Mouse (Mus musculus) testis, adult 2 months (tissue): ENCODE measurements around the gene Usp46. TPM values are rescaled to one million over a fixed set of nuclear protein-coding genes. Genes with fewer than 3 reads are reported as not detected.

Source experiments
- H3K27ac ChIP-seq: fragments of 200-500 bp; 2 replicates; pipeline ENCODE4 v1.5.1; 2012; ENCODE audit warnings: low read depth, low read length; ENCODE audit not compliant: control insufficient read depth, insufficient read depth
- H3K27me3 ChIP-seq: fragments of 200-500 bp; 2 replicates; pipeline ENCODE4 v1.6.1; 2012; ENCODE audit warnings: mild to moderate bottlenecking, low read length, moderate library complexity; ENCODE audit not compliant: control insufficient read depth, insufficient read depth
- H3K36me3 ChIP-seq: fragments of 200-500 bp; 2 replicates; pipeline ENCODE4 v1.6.1; 2012; ENCODE audit warnings: mild to moderate bottlenecking, low read length; ENCODE audit not compliant: control insufficient read depth, insufficient read depth
- H3K4me1 ChIP-seq: fragments of 200-500 bp; 2 replicates; pipeline ENCODE4 v1.6.1; 2012; ENCODE audit warnings: low read length; ENCODE audit not compliant: control insufficient read depth, insufficient read depth
- H3K4me3 ChIP-seq: fragments of 200-500 bp; 2 replicates; pipeline ENCODE4 v1.5.1; 2012; ENCODE audit warnings: low read depth, mild to moderate bottlenecking, low read length, moderate library complexity, mixed read lengths; ENCODE audit not compliant: control insufficient read depth
- CTCF ChIP-seq: fragments of 200-500 bp; IDR thresholded peaks from 2 replicates; pipeline ENCODE4 v1.5.1; 2012; ENCODE audit warnings: low read depth, mild to moderate bottlenecking, inconsistent platforms, low read length, moderate library complexity; ENCODE audit not compliant: control insufficient read depth, insufficient read depth, insufficient replicate concordance
- POLR2A ChIP-seq: fragments of 200-500 bp; IDR thresholded peaks from 2 replicates; pipeline ENCODE4 v1.6.1; 2012; ENCODE audit warnings: low read depth, mild to moderate bottlenecking, inconsistent platforms, low read length, moderate library complexity; ENCODE audit not compliant: control insufficient read depth
- polyA plus RNA-seq: library from polyadenylated mRNA; depleted of rRNA; stranded (reverse); fragments of >200 nt; gene quantifications from 2 replicates; pipeline ENCODE4 v1.2.3, GENCODE M21; 2012

Usp46 gene
- polyA plus RNA-seq, 1 experiment, result 20.4 TPM

DNA sequence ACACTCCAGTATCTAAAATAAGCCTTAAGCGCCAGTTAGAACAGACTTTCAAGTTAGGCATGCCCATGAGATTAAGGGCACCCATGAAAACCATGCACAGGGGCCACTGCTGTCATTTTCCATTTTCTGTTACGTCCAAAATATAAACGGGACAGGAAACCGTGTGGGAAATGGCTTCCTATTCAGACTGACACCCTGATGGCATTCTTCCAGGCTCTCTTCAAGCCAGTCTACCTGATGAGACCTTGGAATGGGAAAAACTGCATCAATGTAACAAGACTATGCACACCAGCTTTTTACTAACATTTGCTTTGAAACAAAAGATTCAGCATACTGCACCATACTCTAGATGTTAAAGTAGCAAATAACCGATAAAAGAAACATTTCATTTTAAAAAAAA lies 69.3 kb downstream of the Usp46 start:
- Histone ChIP-seq H3K27ac (no peak overlapping the region), H3K27me3 (no peaks in the 10 kb centered on the region), H3K4me1 (no peaks in the 10 kb centered on the region), H3K4me3 (no peak overlapping the region), H3K36me3 (no peaks in the 10 kb centered on the region)
- TF ChIP-seq CTCF (no peak), POLR2A (no peak)

GRCm38 (mm10) chr5:73994850-73995249 lies 73.4 kb downstream of the Usp46 start:
- no peaks in the 10 kb centered on the region for H3K4me1 ChIP-seq
- H3K27ac ChIP-seq, result no peak overlapping the region
- no peak overlapping the region for H3K4me3 ChIP-seq
- H3K36me3 ChIP-seq, result no peaks in the 10 kb centered on the region
- TF ChIP-seq CTCF, result no peak
- TF ChIP-seq POLR2A, result no peak
- no peaks in the 10 kb centered on the region for H3K27me3 ChIP-seq

DNA sequence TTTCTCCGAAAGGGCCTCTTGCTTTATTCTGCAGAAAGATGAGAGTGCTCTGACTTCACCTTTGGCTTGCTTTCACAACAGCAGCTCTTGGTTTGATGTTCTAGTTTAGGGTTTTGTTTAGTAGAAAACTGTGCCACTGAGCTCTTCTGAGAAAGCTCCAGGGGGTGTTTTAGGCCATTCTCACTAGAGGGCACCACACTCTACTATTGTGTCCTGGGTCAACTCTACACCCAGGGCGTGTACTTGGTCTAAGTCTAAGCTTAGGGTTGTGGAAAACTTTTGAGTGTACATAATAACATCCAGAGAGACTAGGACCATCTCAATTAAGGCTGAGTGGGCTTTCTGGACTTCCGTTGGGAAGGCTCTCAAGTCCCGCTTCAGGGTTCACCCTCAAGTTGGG lies 74.7 kb downstream of the Usp46 start:
- no peak overlapping the region for H3K27ac ChIP-seq
- H3K4me1 ChIP-seq, result no peaks in the 10 kb centered on the region
- H3K27me3 ChIP-seq, result no peaks in the 10 kb centered on the region
- TF ChIP-seq CTCF (no peak), POLR2A (no peak)
- no peaks in the 10 kb centered on the region for H3K36me3 ChIP-seq
- no peak overlapping the region for H3K4me3 ChIP-seq

GRCm38 (mm10) chr5:73992321-73992720 lies 75.9 kb downstream of the Usp46 start:
- H3K27ac ChIP-seq, result no peak overlapping the region
- H3K36me3 ChIP-seq, result no peaks in the 10 kb centered on the region
- TF ChIP-seq CTCF, result no peak
- TF ChIP-seq POLR2A, result no peak

GRCm38 (mm10) chr5:73989532-73989931 lies 78.7 kb downstream of the Usp46 start:
- Histone ChIP-seq H3K27ac (no peak overlapping the region), H3K27me3 (no peaks in the 10 kb centered on the region), H3K4me3 (no peak overlapping the region), H3K36me3 (no peaks in the 10 kb centered on the region), H3K4me1 (no peaks in the 10 kb centered on the region)
- TF ChIP-seq POLR2A (no peak), CTCF (no peak)

More at GRCm38 (mm10) chr5:73992321-73992720, 75.9 kb downstream of the Usp46 start:
- H3K4me3 ChIP-seq, result no peak overlapping the region
- no peaks in the 10 kb centered on the region for H3K27me3 ChIP-seq
- no peaks in the 10 kb centered on the region for H3K4me1 ChIP-seq

GRCm38 (mm10) chr5:73987777-73988560 lies 80.3 kb downstream of the Usp46 start:
- no peaks in the 10 kb centered on the region for H3K27me3 ChIP-seq
- no peaks in the 10 kb centered on the region for H3K36me3 ChIP-seq
- TF ChIP-seq CTCF (no peak), POLR2A (no peak)

GRCm38 (mm10) chr5:73977426-73977825 lies 90.8 kb downstream of the Usp46 start:
- TF ChIP-seq CTCF (no peak), POLR2A (no peak)
- Histone ChIP-seq H3K36me3 (no peaks in the 10 kb centered on the region), H3K4me3 (no peak overlapping the region), H3K27ac (no peak overlapping the region), H3K27me3 (no peaks in the 10 kb centered on the region), H3K4me1 (no peaks in the 10 kb centered on the region)

More at GRCm38 (mm10) chr5:73987777-73988560, 80.3 kb downstream of the Usp46 start:
- no peak overlapping the region for H3K4me3 ChIP-seq
- H3K27ac ChIP-seq, result no peak overlapping the region
- H3K4me1 ChIP-seq, result no peaks in the 10 kb centered on the region
